Mouse (Mus musculus) urinary bladder, postnatal 25 days (tissue): ENCODE measurements around the gene Abhd6.
A peak's percentile ranks its signal among the peaks of the same experiment; 100 is the strongest.

Source experiments
- DNase-seq: peaks from one replicate; pipeline ENCODE4 v3.0.0; 2022; ENCODE audit warnings: low spot score

Abhd6 gene

DNA sequence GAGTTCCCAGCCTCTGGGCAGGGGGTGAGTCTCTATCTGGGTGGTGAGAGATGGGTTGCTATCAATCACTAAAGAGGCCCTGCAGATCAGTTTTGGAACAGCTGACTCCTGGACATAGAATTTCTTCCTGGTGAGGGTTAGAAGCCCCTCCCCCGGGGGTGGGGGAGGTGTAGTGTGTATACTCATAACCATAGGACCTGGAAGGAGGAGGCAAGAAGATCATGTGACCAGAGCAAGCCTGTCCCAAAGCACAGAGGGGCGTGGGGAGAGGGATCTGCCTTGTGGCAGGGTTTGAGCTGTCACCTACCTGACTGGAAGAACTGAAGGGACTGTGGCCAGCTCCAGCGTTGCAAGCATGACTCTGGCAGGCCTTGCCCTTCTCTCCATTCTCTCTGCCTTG is 59.4 kb downstream of the Abhd6 start:
- no peak for DNase-seq

GRCm38 (mm10) chr14:8062537-8063301 is 60.0 kb downstream of the Abhd6 start:
- DNase-seq: no peak

DNA sequence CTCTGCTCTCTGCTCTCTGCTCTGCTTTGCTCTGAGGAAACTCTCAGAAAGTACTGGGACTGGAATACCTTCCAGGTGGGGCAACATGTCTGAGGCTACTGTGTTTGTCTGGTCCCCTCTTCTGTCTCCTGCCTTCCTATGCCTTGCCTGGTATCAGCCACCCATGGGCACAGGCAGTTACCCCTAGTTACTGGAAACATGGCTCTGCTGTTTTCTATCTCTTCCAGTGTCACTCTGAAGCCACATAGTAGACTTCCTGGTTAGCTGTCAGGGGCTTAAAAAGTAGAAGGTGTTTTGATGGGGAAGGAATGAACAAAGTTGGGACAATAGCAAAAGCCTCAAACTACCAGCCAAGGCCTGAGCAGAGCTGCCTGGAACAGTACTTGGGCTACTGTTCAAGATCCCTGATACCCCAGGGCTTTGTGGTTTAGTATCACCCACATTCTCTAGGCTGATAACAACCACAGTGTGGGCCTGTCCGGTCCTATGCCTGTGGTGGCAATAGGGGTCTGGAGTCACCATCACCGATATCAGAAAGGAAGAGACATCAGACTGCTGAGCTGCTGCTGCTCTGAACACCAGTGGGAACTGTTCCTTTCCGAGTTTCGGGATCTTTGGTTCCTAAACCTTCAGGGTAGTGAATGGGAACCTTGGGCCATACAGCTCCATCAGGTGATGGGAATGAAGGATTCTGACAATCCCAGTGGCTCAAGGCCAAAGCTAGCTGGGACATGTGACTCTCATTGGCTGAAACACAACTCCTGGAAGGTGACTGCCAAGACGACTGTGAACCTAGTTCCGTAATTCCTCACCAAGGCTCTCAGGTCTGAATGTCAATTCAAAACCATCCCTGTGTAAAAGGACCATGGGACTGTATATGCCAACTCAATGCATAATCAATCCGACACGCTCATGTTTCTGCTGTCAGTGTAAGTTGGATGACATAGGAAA is 61.4 kb downstream of the Abhd6 start:
- no peak for DNase-seq

GRCm38 (mm10) chr14:8080165-8080679 is 77.5 kb downstream of the Abhd6 start, which contains the start of gene Rpp14:
Rpp14 (plus strand) TSS chr14:8080367.
- DNase-seq: peak; percentile 97

GRCm38 (mm10) chr14:8080718-8081117 is 78.0 kb downstream of the Abhd6 start:
- peak; percentile 26 for DNase-seq

DNA sequence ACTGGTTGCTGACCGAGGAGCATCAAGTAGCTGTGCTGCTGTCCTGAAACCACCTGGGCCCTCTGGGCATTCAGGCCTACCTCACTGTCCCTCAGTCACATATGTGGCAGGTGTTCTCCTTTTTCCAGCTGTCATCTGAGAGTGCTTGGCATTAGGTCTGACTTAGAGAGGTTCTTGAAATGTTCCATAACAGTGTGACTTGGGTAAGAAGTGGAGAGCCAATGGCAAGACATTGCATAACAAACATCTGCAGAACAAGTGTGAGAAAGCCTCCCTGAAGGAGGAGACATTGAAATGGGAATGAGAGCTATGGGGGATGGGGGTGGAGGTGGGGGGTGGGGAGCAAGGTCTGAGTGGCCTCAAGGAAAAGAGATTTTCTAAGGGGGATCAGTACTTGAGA is 80.2 kb downstream of the Abhd6 start:
- DNase-seq: no peak

GRCm38 (mm10) chr14:8089016-8089415 is 86.3 kb downstream of the Abhd6 start:
- no peak for DNase-seq

DNA sequence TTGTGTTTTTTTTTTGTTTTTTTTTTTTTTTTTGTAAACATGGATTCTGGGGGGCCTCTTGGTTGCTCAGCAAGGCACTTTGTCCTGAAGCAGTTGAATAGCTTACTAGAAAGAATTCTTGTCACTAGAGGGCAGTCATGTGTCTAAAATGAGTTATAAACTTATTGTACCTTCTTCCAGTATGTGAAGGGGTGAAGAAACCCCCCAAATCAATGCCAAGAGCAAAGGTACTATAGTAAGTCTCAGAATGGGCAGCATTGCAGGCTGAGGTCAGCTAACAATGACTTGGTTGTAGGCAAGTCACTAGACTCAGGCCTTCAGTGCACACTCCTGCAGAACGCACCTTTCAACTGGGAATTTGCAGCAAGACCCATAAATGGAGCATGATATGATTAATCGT is 89.9 kb downstream of the Abhd6 start:
- DNase-seq: no peak

DNA sequence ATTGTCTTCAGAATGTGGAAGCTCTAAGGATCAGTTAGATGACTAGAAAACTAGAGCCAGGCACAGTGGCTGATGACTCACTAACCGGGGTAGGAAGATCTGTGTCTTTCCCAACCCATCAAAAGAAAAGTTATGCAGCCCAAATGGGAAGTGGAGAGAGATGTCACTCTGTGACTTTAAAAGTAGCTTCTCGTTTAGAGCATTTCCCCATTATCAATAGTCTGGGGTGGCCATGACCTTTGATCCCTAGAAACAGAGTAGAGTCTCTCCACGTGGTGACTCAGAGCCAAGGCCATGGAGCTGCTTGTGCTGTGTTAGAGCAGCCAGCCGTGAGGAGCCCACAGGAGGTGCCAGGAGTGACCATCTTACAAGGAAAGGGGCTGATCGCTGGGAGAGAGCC is 90.7 kb downstream of the Abhd6 start:
- DNase-seq: no peak

GRCm38 (mm10) chr14:8094931-8095561 is 92.3 kb downstream of the Abhd6 start:
- DNase-seq: no peak

DNA sequence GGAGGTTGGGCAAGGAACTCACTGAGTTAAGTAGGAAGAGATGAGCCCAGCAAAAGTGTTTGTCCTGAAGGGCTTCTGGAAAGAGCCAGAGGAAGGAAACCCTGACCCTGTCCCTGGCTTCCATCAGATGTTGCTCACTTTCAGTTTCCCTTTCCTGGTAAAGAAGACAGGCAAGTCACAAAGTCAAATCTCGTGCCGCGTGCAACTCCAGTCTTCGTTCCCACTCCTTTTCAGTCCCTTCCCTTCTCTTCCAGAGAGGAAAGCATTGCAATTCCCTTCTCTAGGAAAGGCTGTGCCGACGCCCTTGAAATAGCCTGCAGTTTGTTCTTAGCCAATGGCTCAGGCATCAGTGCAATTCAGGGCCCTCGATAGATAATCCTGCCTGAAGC is 92.9 kb downstream of the Abhd6 start:
- no peak for DNase-seq

- peak; percentile 90 for DNase-seq
Observed at GRCm38 (mm10) chr14:8097978-8098686, 95.4 kb downstream of the Abhd6 start, which contains the start of gene Pxk. Pxk (plus strand) TSS chr14:8098211.

GRCm38 (mm10) chr14:8098687-8098995 is 95.9 kb downstream of the Abhd6 start:
- DNase-seq: no peak

GRCm38 (mm10) chr14:8099561-8100021 is 96.9 kb downstream of the Abhd6 start:
- DNase-seq: no peak

- DNase-seq: no peak
Observed at GRCm38 (mm10) chr14:8101886-8102285, 99.2 kb downstream of the Abhd6 start.

GRCm38 (mm10) chr14:8102676-8103075 is 100.0 kb downstream of the Abhd6 start:
- DNase-seq: no peak
